Mouse (Mus musculus) lung, adult 2 months (tissue): ENCODE data around the gene 5330417H12Rik. TPM values are rescaled to one million over a fixed set of nuclear protein-coding genes. Genes with fewer than 3 reads are reported as not detected.

ENCODE experiments used
- DNase-seq: peaks from one replicate; pipeline ENCODE4 v3.0.0; 2022
- H3K4me1 ChIP-seq: fragments of 200-500 bp; 2 replicates; pipeline ENCODE4 v1.6.1; 2011; ENCODE audit warnings: low read length; ENCODE audit not compliant: control insufficient read depth, insufficient read depth
- H3K4me3 ChIP-seq: fragments of 200-500 bp; replicated peaks from 2 replicates; pipeline ENCODE3; 2011; ENCODE audit warnings: low read depth, mild to moderate bottlenecking, control low read depth, low read length; ENCODE audit errors: extremely low read depth
- CTCF ChIP-seq: fragments of 200-500 bp; IDR thresholded peaks from 2 replicates; pipeline ENCODE4 v1.5.1; 2011; ENCODE audit warnings: mild to moderate bottlenecking, low read length, control low read depth; ENCODE audit not compliant: insufficient read depth
- POLR2A ChIP-seq: fragments of 200-500 bp; IDR thresholded peaks from 2 replicates; pipeline ENCODE4 v1.6.1; 2011; ENCODE audit warnings: low read depth, mild to moderate bottlenecking, control low read depth, low read length, borderline replicate concordance; ENCODE audit errors: extremely low read depth
- WGBS: fragments of 180-500 bp; shearing (Covaris S2); methylation state at CpG from one replicate; pipeline ENCODE4 v1.1.7; 2018; 5-methylcytosine and 5-hydroxymethylcytosine counted together
- polyA plus RNA-seq: library from polyadenylated mRNA; depleted of rRNA; stranded (reverse); fragments of >200 nt; gene quantifications from 2 replicates; pipeline ENCODE4 v1.2.3, GENCODE M21; 2012; rRNA removed

The 5330417H12Rik gene
- polyA plus RNA-seq, 1 experiment, result not detected

GRCm38 (mm10) chr7:107574276-107574675 is 50.7 kb downstream of the 5330417H12Rik start:
- no peaks in the 10 kb centered on the region; the same call in none of the 2 replicates for H3K4me1 ChIP-seq
- no peak for DNase-seq
- TF ChIP-seq POLR2A (no peak), CTCF (no peak)
- no peak overlapping the region for H3K4me3 ChIP-seq
- WGBS, result 48% methylated on average over 3 of the region's 3 CpGs

Other genes starting within 250 kb of the 5330417H12Rik start
- 7.4 and 11.1 TPM in 2 replicates for gene Olfml1, start 57.7 kb downstream of the 5330417H12Rik start, polyA plus RNA-seq
- gene Ppfibp2, start 30.0 kb downstream of the 5330417H12Rik start, polyA plus RNA-seq, result 15.3 and 27.0 TPM in 2 replicates
- gene Cyb5r2, start 132.9 kb upstream of the 5330417H12Rik start, polyA plus RNA-seq, result not detected in 2 replicates
- not detected in 2 replicates for gene Ovch2, start 176.0 kb upstream of the 5330417H12Rik start, polyA plus RNA-seq
- not detected in 2 replicates for gene Olfr467, start 187.1 kb upstream of the 5330417H12Rik start, polyA plus RNA-seq
- gene Olfr469, start 200.4 kb upstream of the 5330417H12Rik start, polyA plus RNA-seq, result not detected in 2 replicates
- gene Olfr470, start 222.3 kb upstream of the 5330417H12Rik start, polyA plus RNA-seq, result not detected in 2 replicates